In genomic region chr8:105378673-105379072, GRCm38 (mm10) we compare ENCODE assay signal across 9 mouse cellular contexts. TPM values are rescaled to one million over a fixed set of nuclear protein-coding genes. Genes with fewer than 3 reads are reported as not detected.
A peak's percentile ranks its signal among the peaks of the same experiment; 100 is the strongest.
DNase-seq lines count a peak whose midpoint lies in the region; ATAC-seq and TF ChIP-seq lines count a peak whose summit lies in the region.
"Had no signal": no experiment of that assay in that cellular context is flagged by ENCODE, and none has a peak within 500 bp of the region (broad histone marks: within the 10 kb centered on the region; RNA-seq: fewer than 3 reads in every experiment).

No protein-coding gene starts in this region.

- H3K9me3 ChIP-seq in heart, embryonic 10.5 days: no peaks in the 10 kb centered on the region
- H3K9me3 ChIP-seq in ES-E14 (ENCODE audit: control insufficient read depth, insufficient read depth, low read depth, low read length): no peaks in the 10 kb centered on the region
- no peaks in the 10 kb centered on the region for H3K9me3 ChIP-seq in embryonic facial prominence, embryonic 14.5 days (ENCODE audit: control insufficient read depth, low read length)

- no peaks in the 10 kb centered on the region for H3K4me1 ChIP-seq in heart, adult 2 months (ENCODE audit: control insufficient read depth, insufficient read depth, low read length)
- H3K4me1 ChIP-seq in heart, embryonic 10.5 days: peaks cover 16% of the 10 kb centered on the region
- peaks cover 0 to 8% of the 10 kb centered on the region in 2 experiments; a peak in 1 of 4 replicates for H3K4me1 ChIP-seq in ES-E14 (ENCODE audit: control insufficient read depth in 2 of 2, insufficient read depth in 2 of 2, low read length in 2 of 2, poor library complexity in 1 of 2)
- peaks cover 12% of the 10 kb centered on the region for H3K4me1 ChIP-seq in embryonic facial prominence, embryonic 14.5 days (ENCODE audit: control insufficient read depth, insufficient read depth, low read length)

- H3K27ac ChIP-seq in heart, adult 2 months: no peak overlapping the region
- no peak overlapping the region for H3K27ac ChIP-seq in heart, embryonic 10.5 days
- H3K27ac ChIP-seq in ES-E14 (ENCODE audit: insufficient read depth, low read depth, low read length, poor library complexity, severe bottlenecking): no peak overlapping the region
- peak overlapping the region; percentile 29; the same call in 1 of the 2 replicates for H3K27ac ChIP-seq in embryonic facial prominence, embryonic 14.5 days (replicated peaks; ENCODE audit: low read depth, low read length)

- intact Hi-C loops in heart, adult 2 months (cut with DNase I): no loop called here

- no peak overlapping the region for H3K4me2 ChIP-seq in embryonic facial prominence, embryonic 14.5 days (ENCODE audit: low read depth, low read length)

- in situ Hi-C loops in ES-E14 (cut with MboI; ENCODE audit: low sequenced_read_pairs in 2 of 2, unreplicated experiment in 2 of 2): no loop called here

- 0 out of 2 replicates have a peak, but pooled peaks have one; percentile 2 for TF ChIP-seq CTCF in heart, adult 2 months (IDR thresholded peaks at IDR 0.05)

- no peak for TF ChIP-seq EP300 in heart, adult 2 months (IDR thresholded peaks at IDR 0.05; ENCODE audit: insufficient read depth, low read depth, low read length)

- no peaks in the 10 kb centered on the region for H3K79me2 ChIP-seq in heart, adult 2 months (replicated peaks; ENCODE audit: control insufficient read depth, insufficient read depth, low read length)

- DNase-seq in heart, adult 2 months: peak; percentile 42 to 57
- no peak for DNase-seq in heart, embryonic 10.5 days (ENCODE audit: low spot score)
- DNase-seq in ES-E14 (ENCODE audit: low read depth, low spot score): no peak
- peak; percentile 58 for DNase-seq in embryonic facial prominence, embryonic 14.5 days (ENCODE audit: low spot score)
- DNase-seq in kidney, postnatal 4 days: peak; percentile 84 to 89
- peak; percentile 58 for DNase-seq in testis, postnatal 14 days (ENCODE audit: low spot score)
- no peak for DNase-seq in thymus, postnatal 25 days
- no peak for DNase-seq in thymus, postnatal 36 days

- WGBS in heart, adult 2 months: 19% methylated on average over 19 of the region's 19 CpGs
- 67% methylated on average over 19 of the region's 19 CpGs for WGBS in heart, embryonic 10.5 days
- WGBS in embryonic facial prominence, embryonic 14.5 days: 48% methylated on average over 18 of the region's 19 CpGs

- no peaks in the 10 kb centered on the region for H3K36me3 ChIP-seq in heart, adult 2 months (ENCODE audit: control insufficient read depth, insufficient read depth, low read length)
- no peaks in the 10 kb centered on the region for H3K36me3 ChIP-seq in heart, embryonic 10.5 days
- no peaks in the 10 kb centered on the region for H3K36me3 ChIP-seq in ES-E14 (ENCODE audit: control insufficient read depth, insufficient read depth, low read length, poor library complexity, severe bottlenecking)
- H3K36me3 ChIP-seq in embryonic facial prominence, embryonic 14.5 days (ENCODE audit: control insufficient read depth, insufficient read depth, low read length): no peaks in the 10 kb centered on the region

- ATAC-seq in embryonic facial prominence, embryonic 14.5 days (ENCODE audit: low read depth): peak; percentile 53

- no peak overlapping the region for H3K9ac ChIP-seq in heart, adult 2 months (ENCODE audit: low read depth, low read length)
- no peak overlapping the region; the same call in 1 of the 2 replicates for H3K9ac ChIP-seq in ES-E14 (ENCODE audit: insufficient read depth, low read depth, low read length, poor library complexity, severe bottlenecking)
- no peak overlapping the region for H3K9ac ChIP-seq in embryonic facial prominence, embryonic 14.5 days (ENCODE audit: low read depth, low read length)

- H3K4me3 ChIP-seq in heart, adult 2 months: no peak overlapping the region
- no peak overlapping the region for H3K4me3 ChIP-seq in heart, embryonic 10.5 days
- peak overlapping the region; percentile 53 to 57 for H3K4me3 ChIP-seq in ES-E14 (ENCODE audit: insufficient read depth in 1 of 2, low read depth in 1 of 2, low read length in 2 of 2, poor library complexity in 1 of 2, severe bottlenecking in 1 of 2)
- H3K4me3 ChIP-seq in embryonic facial prominence, embryonic 14.5 days (ENCODE audit: low read depth, low read length): no peak overlapping the region

- H3K27me3 ChIP-seq in heart, adult 2 months (ENCODE audit: control insufficient read depth, insufficient read depth, low read length): no peaks in the 10 kb centered on the region; the same call in 1 of the 2 replicates
- peaks cover 51% of the 10 kb centered on the region; the same call in 1 of the 2 replicates for H3K27me3 ChIP-seq in heart, embryonic 10.5 days (ENCODE audit: insufficient read depth, poor library complexity, severe bottlenecking)
- no peaks in the 10 kb centered on the region for H3K27me3 ChIP-seq in embryonic facial prominence, embryonic 14.5 days (replicated peaks; ENCODE audit: control insufficient read depth, insufficient read depth, low read length)

- TF ChIP-seq POLR2A in heart, adult 2 months (IDR thresholded peaks at IDR 0.05; ENCODE audit: insufficient read depth, low read depth, low read length): no peak

TF ChIP-seq in ES-E14, 5 proteins besides CTCF, POLR2A, EP300 and RAD21:
- TF ChIP-seq ZC3H11A (IDR thresholded peaks at IDR 0.05; ENCODE audit: borderline replicate concordance, low read depth, low read length) (no peak), MAFK (IDR thresholded peaks at IDR 0.05; ENCODE audit: insufficient read depth, low read depth, low read length) (no peak), CHD2 (IDR thresholded peaks at IDR 0.05; ENCODE audit: low read depth, low read length) (no peak), HCFC1 (IDR thresholded peaks at IDR 0.05; ENCODE audit: borderline replicate concordance, insufficient read depth, low read length) (no peak), ZNF384 (IDR thresholded peaks at IDR 0.05; ENCODE audit: low read depth, low read length) (no peak)

RNA-seq across cellular contexts. Expression of gene Plekhg4, which starts 5.6 kb away (rescaled TPM):
- under 1 TPM in 1 of 2 experiments, not detected in 1; 0.10 TPM for total RNA-seq in heart, adult 2 months (2021)
- polyA plus RNA-seq in heart, adult 2 months (2012; rRNA removed): 0.20 and 0.29 TPM in 2 replicates
- 0.12 and 0.44 TPM in 2 replicates for polyA plus RNA-seq in heart, embryonic 10.5 days (2016; fragmentation: Nextera tagmentation; extraction: Ambion mirVana)
- total RNA-seq in ES-E14 (2012; rRNA removed): 3.0 and 3.1 TPM in 2 replicates
- polyA plus RNA-seq in embryonic facial prominence, embryonic 14.5 days (2014; fragmentation: Nextera tagmentation; extraction: Ambion mirVana): 0.25 and 0.63 TPM in 2 replicates
- total RNA-seq: neutrophil, adult 5-6 weeks had no signal

RNA-seq across cellular contexts. Expression of gene Slc9a5, which starts 30.0 kb away (rescaled TPM):
- total RNA-seq in heart, adult 2 months (2021): under 1 TPM; 0.36 to 0.37 TPM
- polyA plus RNA-seq in heart, adult 2 months (2012; rRNA removed): 1.7 and 2.1 TPM in 2 replicates
- 1.8 and 2.4 TPM in 2 replicates for polyA plus RNA-seq in heart, embryonic 10.5 days (2016; fragmentation: Nextera tagmentation; extraction: Ambion mirVana)
- 5.8 and 11.7 TPM in 2 replicates for total RNA-seq in ES-E14 (2012; rRNA removed)
- 3.0 and 3.3 TPM in 2 replicates for polyA plus RNA-seq in embryonic facial prominence, embryonic 14.5 days (2014; fragmentation: Nextera tagmentation; extraction: Ambion mirVana)

RNA-seq across cellular contexts. Expression of gene Fhod1, which starts 30.9 kb away (rescaled TPM):
- 1 to 10 TPM; 4.4 to 6.9 TPM for total RNA-seq in heart, adult 2 months (2021)
- 14.2 and 17.3 TPM in 2 replicates for polyA plus RNA-seq in heart, adult 2 months (2012; rRNA removed)
- 2.1 and 3.0 TPM in 2 replicates for polyA plus RNA-seq in heart, embryonic 10.5 days (2016; fragmentation: Nextera tagmentation; extraction: Ambion mirVana)
- total RNA-seq in ES-E14 (2012; rRNA removed): 9.1 and 12.7 TPM in 2 replicates
- 2.4 and 2.7 TPM in 2 replicates for polyA plus RNA-seq in embryonic facial prominence, embryonic 14.5 days (2014; fragmentation: Nextera tagmentation; extraction: Ambion mirVana)

RNA-seq across cellular contexts. Expression of gene Kctd19, which starts 34.6 kb away (rescaled TPM):
- under 1 TPM; 0.13 to 0.25 TPM for total RNA-seq in heart, adult 2 months (2021)
- 0.08 and 0.15 TPM in 2 replicates for polyA plus RNA-seq in heart, adult 2 months (2012; rRNA removed)
- not detected in 2 replicates for polyA plus RNA-seq in heart, embryonic 10.5 days (2016; fragmentation: Nextera tagmentation; extraction: Ambion mirVana)
- 0.18 and 0.37 TPM in 2 replicates for total RNA-seq in ES-E14 (2012; rRNA removed)
- polyA plus RNA-seq in embryonic facial prominence, embryonic 14.5 days (2014; fragmentation: Nextera tagmentation; extraction: Ambion mirVana): not detected in 2 replicates
- total RNA-seq: neutrophil, adult 5-6 weeks had no signal

RNA-seq across cellular contexts. Expression of gene Lrrc36, which starts 34.7 kb away (rescaled TPM):
- total RNA-seq in heart, adult 2 months (2021): under 1 TPM; 0.45 to 0.47 TPM
- polyA plus RNA-seq in heart, adult 2 months (2012; rRNA removed): 0.67 and 0.94 TPM in 2 replicates
- 0.09 TPM in 1 of 2 replicates, not detected in the other for polyA plus RNA-seq in heart, embryonic 10.5 days (2016; fragmentation: Nextera tagmentation; extraction: Ambion mirVana)
- 0.13 TPM in 1 of 2 replicates, not detected in the other for total RNA-seq in ES-E14 (2012; rRNA removed)
- 0.46 and 0.58 TPM in 2 replicates for polyA plus RNA-seq in embryonic facial prominence, embryonic 14.5 days (2014; fragmentation: Nextera tagmentation; extraction: Ambion mirVana)
- total RNA-seq: neutrophil, adult 5-6 weeks had no signal

Comparison
In these comparisons a context has a peak if more than half of its experiments do, and no peak if none do; other contexts are left out.
1. DNase-seq: peak in heart, adult 2 months (2 of 2), embryonic facial prominence, embryonic 14.5 days (single experiment), kidney, postnatal 4 days (2 of 2) and testis, postnatal 14 days (single experiment); none in heart, embryonic 10.5 days (single experiment), ES-E14 (single experiment), thymus, postnatal 25 days (single experiment) and thymus, postnatal 36 days (0 of 2).
2. H3K4me3 ChIP-seq: peak in ES-E14 (2 of 2); none in heart, adult 2 months (single experiment), heart, embryonic 10.5 days (single experiment) and embryonic facial prominence, embryonic 14.5 days (single experiment).